Comparison of ENCODE assay signal across 8 mouse cellular contexts in the genomic region with DNA sequence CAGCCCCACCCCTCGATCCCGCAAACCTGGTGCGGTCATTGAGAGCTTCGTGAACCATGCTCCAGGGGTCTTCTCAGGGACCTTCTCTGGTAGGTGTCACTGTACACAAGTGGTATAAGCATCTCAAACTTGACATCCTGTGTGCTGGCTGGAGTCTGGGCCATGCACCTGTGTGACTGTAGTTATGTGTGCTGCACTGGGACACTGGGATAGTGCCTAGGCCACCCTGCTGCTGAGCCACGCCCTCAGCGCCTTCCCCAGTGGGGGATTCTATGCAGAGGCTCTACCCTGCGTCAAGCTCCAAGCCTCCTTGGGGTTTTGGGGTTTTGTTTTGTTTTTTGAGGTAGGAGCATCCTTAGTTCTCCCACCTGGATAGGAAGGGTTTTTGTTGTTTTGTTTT. TPM values are rescaled to one million over a fixed set of nuclear protein-coding genes. Genes with fewer than 3 reads are reported as not detected.
A peak's percentile ranks its signal among the peaks of the same experiment; 100 is the strongest.
DNase-seq lines count a peak whose midpoint lies in the region; ATAC-seq and TF ChIP-seq lines count a peak whose summit lies in the region.

No protein-coding gene starts in this region.

- H3K27me3 ChIP-seq in megakaryocyte, embryonic 14.5 days (replicated peaks), result no peaks in the 10 kb centered on the region
- H3K27me3 ChIP-seq in limb, embryonic 15.5 days, result no peaks in the 10 kb centered on the region
- H3K27me3 ChIP-seq in stomach, postnatal 0 days (ENCODE audit: control insufficient read depth, insufficient read depth, low read length), result no peaks in the 10 kb centered on the region

- intact Hi-C loops in gastrocnemius, adult 2 months (cut with DNase I), result no loop called here
- intact Hi-C loops in left cerebral cortex, postnatal 25 days (cut with DNase I), result no loop called here

- no peak overlapping the region for H3K4me2 ChIP-seq in limb, embryonic 15.5 days
- H3K4me2 ChIP-seq in stomach, postnatal 0 days (replicated peaks; ENCODE audit: low read depth), result no peak overlapping the region

- H3K36me3 ChIP-seq in megakaryocyte, embryonic 14.5 days (replicated peaks; ENCODE audit: low read length), result peaks cover 80% of the 10 kb centered on the region
- H3K36me3 ChIP-seq in limb, embryonic 15.5 days, result peaks cover 58% of the 10 kb centered on the region
- H3K36me3 ChIP-seq in stomach, postnatal 0 days (ENCODE audit: control insufficient read depth, insufficient read depth, low read length), result peaks cover 36% of the 10 kb centered on the region

- peak overlapping the region; percentile 20; the same call in 1 of the 2 replicates for H3K27ac ChIP-seq in gastrocnemius, adult 2 months
- 0 out of 2 replicates have a peak overlapping the region, but pooled peaks have one; percentile 33 for H3K27ac ChIP-seq in limb, embryonic 15.5 days
- H3K27ac ChIP-seq in stomach, postnatal 0 days (replicated peaks), result peak overlapping the region; percentile 35; the same call in 1 of the 2 replicates

- H3K4me3 ChIP-seq in gastrocnemius, adult 2 months, result no peak overlapping the region
- peak overlapping the region; percentile 29 for H3K4me3 ChIP-seq in megakaryocyte, embryonic 14.5 days (replicated peaks)
- no peak overlapping the region for H3K4me3 ChIP-seq in limb, embryonic 15.5 days
- no peak overlapping the region for H3K4me3 ChIP-seq in stomach, postnatal 0 days (ENCODE audit: low read depth, low read length)

- peaks cover 84% of the 10 kb centered on the region for H3K4me1 ChIP-seq in megakaryocyte, embryonic 14.5 days
- peaks cover 80% of the 10 kb centered on the region for H3K4me1 ChIP-seq in limb, embryonic 15.5 days
- peaks cover 27% of the 10 kb centered on the region for H3K4me1 ChIP-seq in stomach, postnatal 0 days (replicated peaks; ENCODE audit: control insufficient read depth, insufficient read depth)

- TF ChIP-seq EP300 in stomach, postnatal 0 days (optimal IDR thresholded peaks at IDR 0.05), result no peak

- H3K9ac ChIP-seq in limb, embryonic 15.5 days, result no peak overlapping the region
- no peak overlapping the region for H3K9ac ChIP-seq in stomach, postnatal 0 days (ENCODE audit: low read length)

- no peak for DNase-seq in gastrocnemius, adult 2 months
- no peak for DNase-seq in gastrocnemius, adult 8-10 months (ENCODE audit: low spot score in 2 of 2)
- no peak for DNase-seq in stomach, postnatal 0 days (ENCODE audit: low spot score)
- DNase-seq in left cerebral cortex, postnatal 25 days (ENCODE audit: low spot score in 2 of 2), result no peak
- no peak for DNase-seq in frontal cortex, postnatal 25 days (ENCODE audit: low spot score in 2 of 2)

- TF ChIP-seq CTCF in gastrocnemius, adult 2 months (IDR thresholded peaks at IDR 0.05), result no peak
- TF ChIP-seq CTCF in stomach, postnatal 0 days (IDR thresholded peaks at IDR 0.05; ENCODE audit: low read depth), result no peak

- H3K9me3 ChIP-seq in megakaryocyte, embryonic 14.5 days, result no peaks in the 10 kb centered on the region
- H3K9me3 ChIP-seq in limb, embryonic 15.5 days, result no peaks in the 10 kb centered on the region
- H3K9me3 ChIP-seq in stomach, postnatal 0 days (ENCODE audit: control insufficient read depth, low read length), result no peaks in the 10 kb centered on the region

- WGBS in limb, embryonic 15.5 days, result 85% methylated on average over 7 of the region's 7 CpGs
- 85% methylated on average over 7 of the region's 7 CpGs for WGBS in stomach, postnatal 0 days

- ATAC-seq in megakaryocyte, adult 5-6 weeks (ENCODE audit: poor library complexity, severe bottlenecking), result no peak
- ATAC-seq in limb, embryonic 15.5 days (ENCODE audit: insufficient number of reproducible peaks, low FRiP score, low TSS enrichment, low read depth), result no peak
- no peak for ATAC-seq in stomach, postnatal 0 days (ENCODE audit: low FRiP score, low TSS enrichment)

RNA-seq across cellular contexts. Expression of a gene that starts 6.3 kb away (rescaled TPM):
- total RNA-seq in gastrocnemius, adult 2 months (2021), result 10 to 100 TPM; 34.3 to 39.8 TPM
- total RNA-seq in gastrocnemius, adult 8-10 months (2022), result 10 to 100 TPM; 20.8 to 36.0 (median 29.5) TPM
- polyA plus RNA-seq in megakaryocyte, embryonic 14.5 days (2012; ENCODE audit: insufficient read depth, low replicate concordance), result 171 and 203 TPM in 2 replicates
- total RNA-seq in megakaryocyte, adult 5-6 weeks (2015), result 29.5 and 29.6 TPM in 2 replicates
- total RNA-seq in megakaryocyte, adult 5-6 weeks (2017), result 22.4 and 36.1 TPM in 2 replicates
- polyA plus RNA-seq in limb, embryonic 15.5 days (2015; fragmentation: Nextera tagmentation; extraction: Ambion mirVana), result 13.4 and 14.0 TPM in 2 replicates
- 8.5 and 9.6 TPM in 2 replicates for polyA plus RNA-seq in stomach, postnatal 0 days (2015; fragmentation: Nextera tagmentation; extraction: Ambion mirVana)
- total RNA-seq in left cerebral cortex, postnatal 25 days (2021), result 10 to 100 TPM; 74.3 to 98.7 TPM

RNA-seq across cellular contexts. Expression of a gene that starts 11.4 kb away (rescaled TPM):
- 10 to 100 TPM; 22.1 to 30.7 TPM for total RNA-seq in gastrocnemius, adult 2 months (2021)
- 10 to 100 TPM; 23.4 to 49.1 (median 31.4) TPM for total RNA-seq in gastrocnemius, adult 8-10 months (2022)
- polyA plus RNA-seq in megakaryocyte, embryonic 14.5 days (2012; ENCODE audit: insufficient read depth, low replicate concordance), result 27.7 and 39.5 TPM in 2 replicates
- 11.7 and 13.8 TPM in 2 replicates for total RNA-seq in megakaryocyte, adult 5-6 weeks (2015)
- total RNA-seq in megakaryocyte, adult 5-6 weeks (2017), result 29.3 and 32.1 TPM in 2 replicates
- 102 and 103 TPM in 2 replicates for polyA plus RNA-seq in limb, embryonic 15.5 days (2015; fragmentation: Nextera tagmentation; extraction: Ambion mirVana)
- 237 and 244 TPM in 2 replicates for polyA plus RNA-seq in stomach, postnatal 0 days (2015; fragmentation: Nextera tagmentation; extraction: Ambion mirVana)
- total RNA-seq in left cerebral cortex, postnatal 25 days (2021), result 10 to 100 TPM; 77.3 to 90.1 TPM

RNA-seq across cellular contexts. Expression of a gene that starts 13.7 kb away (rescaled TPM):
- total RNA-seq in gastrocnemius, adult 2 months (2021), result 1 to 10 TPM; 1.8 to 2.3 TPM
- 1 to 10 TPM; 1.9 to 4.0 (median 2.9) TPM for total RNA-seq in gastrocnemius, adult 8-10 months (2022)
- polyA plus RNA-seq in megakaryocyte, embryonic 14.5 days (2012; ENCODE audit: insufficient read depth, low replicate concordance), result 4.8 and 11.7 TPM in 2 replicates
- total RNA-seq in megakaryocyte, adult 5-6 weeks (2015), result 1.6 and 2.2 TPM in 2 replicates
- 1.4 TPM in 1 of 2 replicates, not detected in the other for total RNA-seq in megakaryocyte, adult 5-6 weeks (2017)
- 5.9 and 6.8 TPM in 2 replicates for polyA plus RNA-seq in limb, embryonic 15.5 days (2015; fragmentation: Nextera tagmentation; extraction: Ambion mirVana)
- 4.2 and 4.3 TPM in 2 replicates for polyA plus RNA-seq in stomach, postnatal 0 days (2015; fragmentation: Nextera tagmentation; extraction: Ambion mirVana)
- 100 to 1,000 TPM; 487 TPM for total RNA-seq in left cerebral cortex, postnatal 25 days (2021)

RNA-seq across cellular contexts. Expression of a gene that starts 16.0 kb away (rescaled TPM):
- 100 to 1,000 TPM; 535 to 725 TPM for total RNA-seq in gastrocnemius, adult 2 months (2021)
- total RNA-seq in gastrocnemius, adult 8-10 months (2022), result 100 to 1,000 TPM; 525 to 571 (median 544) TPM
- 1,192 and 1,533 TPM in 2 replicates for polyA plus RNA-seq in megakaryocyte, embryonic 14.5 days (2012; ENCODE audit: insufficient read depth, low replicate concordance)
- total RNA-seq in megakaryocyte, adult 5-6 weeks (2015), result 161 and 162 TPM in 2 replicates
- 31.0 and 34.7 TPM in 2 replicates for total RNA-seq in megakaryocyte, adult 5-6 weeks (2017)
- 494 and 537 TPM in 2 replicates for polyA plus RNA-seq in limb, embryonic 15.5 days (2015; fragmentation: Nextera tagmentation; extraction: Ambion mirVana)
- 679 and 705 TPM in 2 replicates for polyA plus RNA-seq in stomach, postnatal 0 days (2015; fragmentation: Nextera tagmentation; extraction: Ambion mirVana)
- 100 to 1,000 TPM; 372 to 381 TPM for total RNA-seq in left cerebral cortex, postnatal 25 days (2021)

RNA-seq across cellular contexts. Expression of a gene that starts 18.4 kb away (rescaled TPM):
- 1 to 10 TPM; 6.6 to 7.1 TPM for total RNA-seq in gastrocnemius, adult 2 months (2021)
- 1 to 10 TPM; 4.3 to 7.8 (median 6.9) TPM for total RNA-seq in gastrocnemius, adult 8-10 months (2022)
- 3.0 and 7.7 TPM in 2 replicates for polyA plus RNA-seq in megakaryocyte, embryonic 14.5 days (2012; ENCODE audit: insufficient read depth, low replicate concordance)
- total RNA-seq in megakaryocyte, adult 5-6 weeks (2015), result 19.3 and 21.0 TPM in 2 replicates
- total RNA-seq in megakaryocyte, adult 5-6 weeks (2017), result 18.8 and 20.9 TPM in 2 replicates
- polyA plus RNA-seq in limb, embryonic 15.5 days (2015; fragmentation: Nextera tagmentation; extraction: Ambion mirVana), result 12.8 and 13.3 TPM in 2 replicates
- 13.9 and 14.1 TPM in 2 replicates for polyA plus RNA-seq in stomach, postnatal 0 days (2015; fragmentation: Nextera tagmentation; extraction: Ambion mirVana)
- total RNA-seq in left cerebral cortex, postnatal 25 days (2021), result 1 to 10 TPM; 6.7 to 7.6 TPM

Comparison
In these comparisons a context has a peak if more than half of its experiments do, and no peak if none do; other contexts are left out.
1. RNA of a gene that starts 13.7 kb away (total RNA-seq): 487 TPM in left cerebral cortex, postnatal 25 days; 1.9 to 4.0 TPM in gastrocnemius, adult 8-10 months, 1.8 to 2.3 TPM in gastrocnemius, adult 2 months and 1.4 to 2.2 TPM in megakaryocyte, adult 5-6 weeks; every median in the first group is over 10 times any median in the second.
2. Peak in every context shown above with its lines, with median percentiles within 50 percentile points of each other: H3K27ac ChIP-seq.